Comparison of ENCODE assay signal across 27 mouse cellular contexts in the genomic region with DNA sequence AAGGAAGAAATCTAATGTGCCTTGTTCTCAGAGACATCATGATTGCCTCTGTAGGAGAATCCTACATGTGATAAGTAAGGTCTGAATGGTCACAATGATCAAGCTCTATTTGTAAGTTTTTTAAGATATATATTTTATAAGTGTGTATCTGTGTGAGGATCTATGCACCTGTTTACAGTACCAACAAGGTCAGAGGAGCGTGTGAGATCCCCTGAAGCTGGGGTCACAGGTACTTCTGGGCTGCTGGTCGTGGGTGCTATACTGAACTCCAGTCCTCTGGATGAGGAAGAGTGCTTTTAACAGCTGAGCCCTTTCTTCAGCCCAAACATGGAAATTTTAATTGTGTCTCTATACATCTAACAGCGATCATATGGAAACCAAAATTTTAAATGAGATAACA.
"Had no signal": no experiment of that assay in that cellular context is flagged by ENCODE, and none has a peak within 500 bp of the region (broad histone marks: within the 10 kb centered on the region; RNA-seq: fewer than 3 reads in every experiment).

No protein-coding gene starts in this region.

- H3K36me3 ChIP-seq: heart, embryonic 12.5 days; heart, embryonic 13.5 days; heart, embryonic 15.5 days; hindbrain, embryonic 10.5 days; hindbrain, embryonic 12.5 days; hindbrain, embryonic 13.5 days; hindbrain, embryonic 15.5 days; intestine, embryonic 15.5 days; kidney, embryonic 15.5 days had no signal

- H3K27ac ChIP-seq: heart, embryonic 13.5 days; heart, embryonic 15.5 days; hindbrain, embryonic 10.5 days; hindbrain, embryonic 12.5 days; hindbrain, embryonic 13.5 days; hindbrain, embryonic 14.5 days; hindbrain, embryonic 15.5 days; hindbrain, postnatal 0 days; intestine, embryonic 15.5 days; kidney, embryonic 15.5 days; kidney, postnatal 0 days; layer of hippocampus, adult 2 months; left cerebral cortex, adult 2 months had no signal

- H3K4me3 ChIP-seq: heart, embryonic 12.5 days; heart, embryonic 13.5 days; heart, embryonic 15.5 days; hindbrain, embryonic 10.5 days; hindbrain, embryonic 12.5 days; hindbrain, embryonic 13.5 days; hindbrain, embryonic 15.5 days; intestine, embryonic 15.5 days; kidney, embryonic 15.5 days; layer of hippocampus, adult 2 months; left cerebral cortex, adult 2 months had no signal

- H3K9me3 ChIP-seq: heart, embryonic 12.5 days; heart, embryonic 13.5 days; heart, embryonic 15.5 days; hindbrain, embryonic 10.5 days; hindbrain, embryonic 12.5 days; hindbrain, embryonic 13.5 days; hindbrain, embryonic 15.5 days; intestine, embryonic 15.5 days; kidney, embryonic 15.5 days had no signal

- DNase-seq: heart, postnatal 10 days; heart, postnatal 36 days; kidney, adult 11 months; kidney, adult 18-20 months; kidney, adult 2 months; kidney, adult 8-10 months; kidney, adult 9 months; kidney, postnatal 10 days; kidney, postnatal 14 days; kidney, postnatal 25 days; kidney, postnatal 36 days; kidney, postnatal 4 days; layer of hippocampus, postnatal 36 days had no signal
